Mouse (Mus musculus): ENCODE measurements at regions not wholly inside any gene's neighbourhood (a gene's known extent, or its start where the extent isn't known, plus 50 kb on each side); places are given as distances from the start of the nearest gene placed in this dataset.

DNA sequence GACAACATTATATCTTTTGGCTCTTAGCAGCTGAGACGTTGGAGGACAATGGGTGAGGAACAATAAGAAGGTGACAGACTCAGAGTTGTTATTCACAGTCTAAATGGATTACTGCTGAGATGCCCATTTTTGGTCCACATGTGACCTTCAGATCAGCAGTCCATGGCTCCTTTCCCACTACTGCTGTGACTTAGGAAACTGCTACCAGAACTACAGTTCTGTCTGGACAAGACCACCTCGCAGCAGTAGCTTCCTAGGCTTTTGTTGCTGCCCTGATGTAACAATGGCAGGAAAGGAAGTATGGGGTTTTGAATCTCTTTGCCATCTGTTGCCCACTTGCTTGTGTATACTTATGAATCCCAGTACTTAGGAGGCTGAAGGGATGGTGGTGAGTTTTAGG, 135.6 kb upstream of the Pls3 start:
- DNase-seq (ENCODE audit: low spot score in 2 of 2), result no peak
- Histone ChIP-seq H3K27ac (no peak overlapping the region), H3K4me3 (no peak overlapping the region)
- TF ChIP-seq CTCF (conservative IDR thresholded peaks at IDR 0.05), result no peak

DNA sequence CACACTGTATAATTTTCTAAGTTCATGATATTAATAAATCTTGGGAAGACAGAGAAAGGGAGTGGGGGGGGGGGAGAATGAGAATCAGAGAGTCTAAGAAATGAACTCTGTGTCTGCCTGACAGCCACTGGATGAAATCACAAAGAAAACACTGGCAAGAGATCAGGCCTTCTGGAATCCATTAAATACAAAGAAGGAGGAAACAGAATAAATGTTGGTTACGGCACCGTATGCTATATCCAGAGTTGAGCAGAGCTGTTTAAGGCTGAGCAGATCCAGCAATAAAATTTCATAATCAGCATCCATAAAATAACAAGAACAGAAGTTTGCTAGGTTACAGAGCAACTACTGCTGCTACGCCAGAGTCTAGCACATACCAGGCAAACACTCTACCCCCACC, 103.6 kb upstream of the Pls3 start:
- peak; percentile 11 to 15 for DNase-seq (ENCODE audit: low spot score in 2 of 2)
- no peak for TF ChIP-seq CTCF (conservative IDR thresholded peaks at IDR 0.05)
- H3K27ac ChIP-seq, result no peak overlapping the region
- no peak overlapping the region for H3K4me3 ChIP-seq

DNA sequence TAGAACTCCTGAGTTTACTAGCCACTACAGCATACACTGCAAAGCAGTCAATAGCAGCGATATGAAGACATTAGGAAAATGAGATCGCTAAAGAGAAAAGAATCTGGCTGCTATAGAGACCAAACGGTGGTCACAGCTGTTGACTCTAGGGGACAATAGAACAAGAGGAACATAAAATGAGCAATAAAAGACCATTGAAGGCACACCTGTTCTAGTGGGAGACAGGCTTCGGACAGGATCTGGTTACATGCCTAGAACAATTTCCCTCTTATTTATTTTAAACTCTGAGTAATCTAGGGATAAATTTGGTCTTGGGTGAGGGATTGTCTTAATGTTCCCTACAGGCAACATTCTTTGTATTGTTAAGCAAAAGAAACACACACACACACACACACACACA, 99.7 kb upstream of the Pls3 start:
- Histone ChIP-seq H3K4me3 (no peak overlapping the region), H3K27ac (no peak overlapping the region)
- DNase-seq (ENCODE audit: low spot score in 2 of 2), result no peak
- no peak for TF ChIP-seq CTCF (conservative IDR thresholded peaks at IDR 0.05)

DNA sequence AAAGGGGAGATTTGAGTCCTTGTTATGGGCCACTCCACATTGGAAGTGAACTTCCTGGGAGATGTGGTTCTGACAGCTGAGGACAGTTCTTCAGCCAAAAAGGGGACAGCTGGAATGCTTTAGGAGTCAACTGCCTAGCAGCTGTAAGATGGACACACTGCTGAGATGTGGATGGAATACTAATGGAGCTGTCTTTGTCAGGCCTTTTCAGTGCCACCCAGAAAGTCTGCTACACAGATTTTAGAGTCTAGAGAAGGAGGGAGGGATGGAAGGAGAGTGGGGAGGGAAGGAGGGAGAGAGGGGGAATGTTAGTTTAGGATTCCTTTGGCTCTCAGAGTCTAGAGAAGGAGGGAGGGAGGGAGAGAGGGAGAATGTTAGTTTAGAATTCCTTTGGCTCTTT, 74.7 kb upstream of the Pls3 start:
- no peak for TF ChIP-seq CTCF (conservative IDR thresholded peaks at IDR 0.05)
- Histone ChIP-seq H3K4me3 (no peak overlapping the region), H3K27ac (no peak overlapping the region)
- DNase-seq (ENCODE audit: low spot score in 2 of 2), result no peak

DNA sequence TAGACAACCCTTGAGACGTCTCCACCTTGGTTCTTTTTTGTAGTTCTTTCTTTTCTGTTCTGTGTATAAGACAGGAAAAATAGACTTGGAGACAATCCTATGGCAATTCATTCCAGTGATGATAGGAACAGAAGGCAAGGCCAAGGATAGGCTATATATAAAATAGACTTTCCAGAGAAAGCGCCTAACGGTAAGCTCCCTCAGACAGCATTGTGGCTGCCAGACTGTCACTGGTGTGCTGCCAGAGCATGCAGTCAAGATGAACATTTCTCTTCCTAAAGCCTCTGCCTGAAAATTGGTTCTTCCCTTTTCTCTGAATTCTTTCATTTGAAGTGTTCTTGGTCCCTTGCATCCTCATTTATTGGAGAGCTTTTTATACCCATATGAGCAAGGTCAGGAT, 53.9 kb upstream of the Pls3 start:
- DNase-seq (ENCODE audit: low spot score in 2 of 2), result no peak
- Histone ChIP-seq H3K4me3 (no peak overlapping the region), H3K27ac (no peak overlapping the region)
- TF ChIP-seq CTCF (conservative IDR thresholded peaks at IDR 0.05), result no peak
